Mouse (Mus musculus): ENCODE results near the gene Ccdc57.

GRCm38 (mm10) chr11:120951731-120952730 is 19.4 kb upstream of the Ccdc57 start:
- TF ChIP-seq CTCF (IDR thresholded peaks at IDR 0.05; ENCODE audit: low read depth, low read length) = no peak
- no peak for TF ChIP-seq GATA1 (IDR thresholded peaks at IDR 0.05; ENCODE audit: borderline replicate concordance, low read length)
- no peak for TF ChIP-seq TAL1 (conservative IDR thresholded peaks at IDR 0.05; ENCODE audit: low read depth, low read length)
- TF ChIP-seq GATA2 (IDR thresholded peaks at IDR 0.05; ENCODE audit: borderline replicate concordance, low read depth, low read length) = no peak
- TF ChIP-seq POLR2AphosphoS5 (IDR thresholded peaks at IDR 0.05; ENCODE audit: insufficient replicate concordance, low read depth, low read length) = no peak
